Mouse (Mus musculus): Measurements from ENCODE around the gene Ebf1. TPM values are rescaled to one million over a fixed set of nuclear protein-coding genes. Genes with fewer than 3 reads are reported as not detected.

The Ebf1 gene
- polyA plus RNA-seq, 1 experiment from 2014 or later = 26.9 TPM

DNA sequence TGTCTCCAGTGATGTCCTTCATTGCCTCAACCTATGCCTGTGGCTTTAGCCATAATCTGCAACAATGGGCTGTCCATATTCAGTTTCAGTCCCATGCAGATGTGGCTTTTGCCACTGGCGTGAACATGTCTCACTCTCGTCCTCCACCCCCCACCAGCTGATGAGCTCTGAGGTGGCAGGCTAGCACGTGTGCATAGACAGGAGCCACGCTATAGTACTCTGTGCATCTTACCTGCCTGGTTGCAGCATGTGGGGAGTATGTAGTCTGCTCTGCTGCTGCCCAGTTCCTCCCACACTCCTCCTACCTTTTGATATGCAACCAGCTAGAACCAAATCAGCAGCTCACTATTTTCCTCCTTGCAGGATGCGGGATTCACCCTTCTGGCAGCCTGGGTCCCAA lies 408.9 kb downstream of the Ebf1 start:
- H3K27ac ChIP-seq (ENCODE audit: low read depth, low read length) = no peak overlapping the region
- no peaks in the 10 kb centered on the region for H3K9me3 ChIP-seq (ENCODE audit: control insufficient read depth, low read length)
- no peak overlapping the region for H3K4me2 ChIP-seq (replicated peaks; ENCODE audit: low read depth, low read length)
- H3K27me3 ChIP-seq (ENCODE audit: control insufficient read depth, insufficient read depth, low read length) = no peaks in the 10 kb centered on the region
- H3K36me3 ChIP-seq (ENCODE audit: control insufficient read depth, insufficient read depth, low read length) = no peaks in the 10 kb centered on the region
- ATAC-seq (ENCODE audit: low FRiP score, low TSS enrichment) = peak; percentile 71; the same call in 1 of the 2 replicates
- no peaks in the 10 kb centered on the region; the same call in 1 of the 2 replicates for H3K4me1 ChIP-seq (ENCODE audit: control insufficient read depth, insufficient read depth, low read length)
- WGBS = 83% methylated on average over 5 of the region's 5 CpGs
- H3K4me3 ChIP-seq (ENCODE audit: low read length) = no peak overlapping the region
- H3K9ac ChIP-seq (ENCODE audit: low read depth, low read length) = no peak overlapping the region

DNA sequence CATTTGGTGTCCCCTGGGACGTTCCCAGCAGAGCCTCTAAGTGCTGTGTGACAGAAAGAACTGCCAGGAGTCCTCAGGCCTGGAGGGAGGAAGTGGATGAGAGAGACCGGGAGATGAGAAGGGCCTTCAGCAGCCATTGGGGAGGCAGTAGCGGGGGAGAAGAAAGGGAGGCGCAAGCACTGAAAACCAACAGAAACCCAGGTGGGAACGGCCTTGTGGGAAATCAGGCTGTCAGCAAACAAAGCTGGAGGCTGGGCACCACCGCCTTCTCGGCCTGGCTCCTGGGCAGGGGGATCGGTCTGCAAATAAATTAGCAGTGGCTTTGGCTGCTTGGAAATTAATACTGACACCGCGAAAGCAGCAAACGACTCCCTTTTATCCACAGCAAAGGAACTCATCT lies 409.6 kb downstream of the Ebf1 start:
- ATAC-seq (ENCODE audit: low FRiP score, low TSS enrichment) = peak; percentile 68; the same call in 1 of the 2 replicates
- Histone ChIP-seq H3K27me3 (ENCODE audit: control insufficient read depth, insufficient read depth, low read length) (no peaks in the 10 kb centered on the region), H3K27ac (ENCODE audit: low read depth, low read length) (no peak overlapping the region), H3K4me1 (ENCODE audit: control insufficient read depth, insufficient read depth, low read length) (no peaks in the 10 kb centered on the region; the same call in 1 of the 2 replicates), H3K9me3 (ENCODE audit: control insufficient read depth, low read length) (no peaks in the 10 kb centered on the region), H3K9ac (ENCODE audit: low read depth, low read length) (0 out of 2 replicates have a peak overlapping the region, but pooled peaks have one; percentile 1), H3K4me2 (replicated peaks; ENCODE audit: low read depth, low read length) (peak overlapping the region; percentile 11), H3K36me3 (ENCODE audit: control insufficient read depth, insufficient read depth, low read length) (no peaks in the 10 kb centered on the region), H3K4me3 (ENCODE audit: low read length) (peak overlapping the region; percentile 7; the same call in 1 of the 2 replicates)
- WGBS = 8% methylated on average over 11 of the region's 11 CpGs

DNA sequence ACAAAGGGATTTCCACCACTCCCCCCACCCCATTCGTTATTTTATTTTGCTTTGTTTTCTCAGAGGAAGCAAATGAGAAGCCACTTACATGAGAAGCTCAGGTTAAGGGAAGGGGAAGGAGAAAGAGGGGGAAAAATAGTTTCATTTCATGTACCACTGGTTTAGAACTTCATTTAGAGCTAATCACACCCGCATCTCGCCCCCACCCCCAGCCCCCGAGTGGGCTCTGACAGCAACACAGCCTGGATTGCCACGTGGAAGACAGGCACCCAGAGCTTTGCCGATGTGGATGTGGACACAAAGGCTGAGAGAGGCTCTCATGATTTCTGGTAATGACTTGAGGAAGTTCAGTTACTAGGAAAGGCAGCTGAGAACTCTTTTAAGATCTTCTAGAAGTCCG lies 410.0 kb downstream of the Ebf1 start:
- no peaks in the 10 kb centered on the region for H3K27me3 ChIP-seq (ENCODE audit: control insufficient read depth, insufficient read depth, low read length)
- ATAC-seq (ENCODE audit: low FRiP score, low TSS enrichment) = no peak
- WGBS = 45% methylated on average over 7 of the region's 7 CpGs
- no peak overlapping the region for H3K27ac ChIP-seq (ENCODE audit: low read depth, low read length)
- H3K9me3 ChIP-seq (ENCODE audit: control insufficient read depth, low read length) = no peaks in the 10 kb centered on the region
- no peaks in the 10 kb centered on the region; the same call in 1 of the 2 replicates for H3K4me1 ChIP-seq (ENCODE audit: control insufficient read depth, insufficient read depth, low read length)
- peak overlapping the region; percentile 11 for H3K4me2 ChIP-seq (replicated peaks; ENCODE audit: low read depth, low read length)
- no peaks in the 10 kb centered on the region for H3K36me3 ChIP-seq (ENCODE audit: control insufficient read depth, insufficient read depth, low read length)
- 0 out of 2 replicates have a peak overlapping the region, but pooled peaks have one; percentile 1 for H3K9ac ChIP-seq (ENCODE audit: low read depth, low read length)
- H3K4me3 ChIP-seq (ENCODE audit: low read length) = peak overlapping the region; percentile 7; the same call in 1 of the 2 replicates

DNA sequence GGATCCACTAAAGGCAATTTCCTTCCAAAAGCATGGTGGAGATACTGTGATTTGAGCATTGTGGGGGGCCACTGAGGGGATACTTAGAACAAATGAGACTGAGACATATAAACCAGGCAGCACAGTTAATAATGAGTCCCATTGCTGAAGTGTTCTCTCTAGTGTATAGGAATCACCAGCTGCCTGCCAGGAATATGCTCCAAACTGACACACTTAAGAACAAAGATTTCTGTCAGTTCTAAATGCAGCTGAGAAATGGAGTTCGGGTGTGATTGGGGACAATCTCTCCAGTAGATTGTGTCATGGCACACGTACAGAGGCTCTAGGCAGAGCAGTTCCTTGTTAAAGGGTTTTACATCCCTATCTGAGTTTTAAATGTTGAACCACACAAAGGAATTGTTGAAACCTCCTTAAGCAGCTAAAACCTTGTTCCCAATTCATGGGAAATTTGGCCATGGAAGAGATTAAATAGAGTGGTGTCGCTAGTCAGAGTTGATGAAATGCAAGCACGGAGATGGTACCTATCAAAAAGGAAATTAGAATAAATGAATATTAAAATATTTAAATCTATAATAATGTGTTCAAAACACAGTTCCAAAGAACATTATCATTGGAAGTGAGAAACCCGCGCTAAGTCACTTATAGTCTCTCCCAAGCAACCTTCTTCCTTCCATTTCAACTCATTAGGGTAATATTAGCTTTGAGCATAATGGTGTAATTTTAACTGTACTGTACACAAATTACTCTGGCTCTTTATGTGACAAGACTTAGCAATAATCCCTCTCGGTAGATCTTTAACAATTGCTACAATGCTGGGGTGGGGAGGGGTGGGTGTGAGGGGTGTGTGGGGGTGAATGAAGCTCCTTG lies 438.9 kb downstream of the Ebf1 start:
- H3K27me3 ChIP-seq (ENCODE audit: control insufficient read depth, insufficient read depth, low read length) = no peaks in the 10 kb centered on the region
- H3K9ac ChIP-seq (ENCODE audit: low read depth, low read length) = no peak overlapping the region
- H3K27ac ChIP-seq (ENCODE audit: low read depth, low read length) = no peak overlapping the region
- H3K4me1 ChIP-seq (ENCODE audit: control insufficient read depth, insufficient read depth, low read length) = no peaks in the 10 kb centered on the region
- ATAC-seq (ENCODE audit: low FRiP score, low TSS enrichment) = no peak
- H3K4me2 ChIP-seq (replicated peaks; ENCODE audit: low read depth, low read length) = no peak overlapping the region
- WGBS = 91% methylated on average over 7 of the region's 7 CpGs
- no peaks in the 10 kb centered on the region for H3K9me3 ChIP-seq (ENCODE audit: control insufficient read depth, low read length)
- H3K36me3 ChIP-seq (ENCODE audit: control insufficient read depth, insufficient read depth, low read length) = no peaks in the 10 kb centered on the region
- H3K4me3 ChIP-seq (ENCODE audit: low read length) = no peak overlapping the region

Other genes starting within 250 kb of the Ebf1 start
- 0.10 TPM in 1 of 2 replicates, not detected in the other for gene Il12b, start 217.3 kb upstream of the Ebf1 start, polyA plus RNA-seq (2014; fragmentation: Nextera tagmentation; extraction: Ambion mirVana)
- 75.4 and 78.4 TPM in 2 replicates for gene Ublcp1, start 146.8 kb upstream of the Ebf1 start, polyA plus RNA-seq (2014; fragmentation: Nextera tagmentation; extraction: Ambion mirVana)
- gene Rnf145, start 98.4 kb upstream of the Ebf1 start, polyA plus RNA-seq (2014; fragmentation: Nextera tagmentation; extraction: Ambion mirVana) = 76.9 and 82.0 TPM in 2 replicates